Mouse (Mus musculus): ENCODE measurements at regions not wholly inside any gene's neighbourhood (a gene's known extent, or its start where the extent isn't known, plus 50 kb on each side); places are given as distances from the start of the nearest gene placed in this dataset.
"Not testable (repeated sequence)": the region's sequence is repeated elsewhere in the genome, so short reads cannot be mapped to it uniquely, and the experiment has no call there.

GRCm38 (mm10) chr17:15247546-15248416 is 128.9 kb downstream of the Dll1 start:
- DNase-seq (ENCODE audit: low spot score), result peak; percentile 66

GRCm38 (mm10) chr17:15242976-15243635 is 133.6 kb downstream of the Dll1 start:
- no peak for DNase-seq (ENCODE audit: low spot score)

- DNase-seq (ENCODE audit: low spot score), result no peak
Observed at GRCm38 (mm10) chr17:15242356-15242755, 134.3 kb downstream of the Dll1 start.

GRCm38 (mm10) chr17:15241491-15241890 is 135.2 kb downstream of the Dll1 start:
- no peak for DNase-seq (ENCODE audit: low spot score)

- DNase-seq (ENCODE audit: low spot score), result not testable (repeated sequence)
Observed at GRCm38 (mm10) chr17:15240641-15241040, 136.0 kb downstream of the Dll1 start.

GRCm38 (mm10) chr17:15240011-15240410 is 136.7 kb downstream of the Dll1 start:
- DNase-seq (ENCODE audit: low spot score), result no peak

GRCm38 (mm10) chr17:15235041-15235440 is 141.6 kb downstream of the Dll1 start:
- no peak for DNase-seq (ENCODE audit: low spot score)

GRCm38 (mm10) chr17:15231175-15231574 is 145.5 kb downstream of the Dll1 start:
- DNase-seq (ENCODE audit: low spot score), result no peak

- DNase-seq (ENCODE audit: low spot score), result no peak
Observed at GRCm38 (mm10) chr17:15229159-15229558, 147.5 kb downstream of the Dll1 start.

GRCm38 (mm10) chr17:15228077-15228476 is 148.6 kb downstream of the Dll1 start:
- no peak for DNase-seq (ENCODE audit: low spot score)

- DNase-seq (ENCODE audit: low spot score), result no peak
Observed at GRCm38 (mm10) chr17:15223826-15224225, 152.8 kb downstream of the Dll1 start.

- DNase-seq (ENCODE audit: low spot score), result no peak
Observed at GRCm38 (mm10) chr17:15222923-15223322, 153.7 kb downstream of the Dll1 start.

- DNase-seq (ENCODE audit: low spot score), result no peak
Observed at GRCm38 (mm10) chr17:15214157-15214685, 162.5 kb downstream of the Dll1 start.

GRCm38 (mm10) chr17:15208808-15209173 is 167.5 kb upstream of the Gm3448 start:
- no peak for DNase-seq (ENCODE audit: low spot score)

- DNase-seq (ENCODE audit: low spot score), result no peak
Observed at GRCm38 (mm10) chr17:15208030-15208807, 166.9 kb upstream of the Gm3448 start.

GRCm38 (mm10) chr17:15207182-15208029 is 166.1 kb upstream of the Gm3448 start:
- no peak for DNase-seq (ENCODE audit: low spot score)

GRCm38 (mm10) chr17:15205799-15206198 is 164.5 kb upstream of the Gm3448 start:
- DNase-seq (ENCODE audit: low spot score), result no peak

- DNase-seq (ENCODE audit: low spot score), result no peak
Observed at GRCm38 (mm10) chr17:15204524-15204923, 163.2 kb upstream of the Gm3448 start.

- no peak for DNase-seq (ENCODE audit: low spot score)
Observed at GRCm38 (mm10) chr17:15199235-15199634, 157.9 kb upstream of the Gm3448 start.

GRCm38 (mm10) chr17:15197361-15197760 is 156.0 kb upstream of the Gm3448 start:
- DNase-seq (ENCODE audit: low spot score), result no peak

GRCm38 (mm10) chr17:15195819-15196218 is 154.5 kb upstream of the Gm3448 start:
- no peak for DNase-seq (ENCODE audit: low spot score)

Data from MN1 (cell line).